Mouse (Mus musculus) cerebellum, postnatal 36 days (tissue): ENCODE measurements around the gene Rplp0.
"Not testable (repeated sequence)": the region's sequence is repeated elsewhere in the genome, so short reads cannot be mapped to it uniquely, and the experiment has no call there.

Experiments used
- DNase-seq, 2 experiments: peaks; one replicate each; pipeline ENCODE4 v3.0.0; 2021 to 2022; ENCODE audit warnings: mixed read lengths in 2 of 2

The Rplp0 gene

GRCm38 (mm10) chr5:115553801-115554420 lies 5.4 kb upstream of the Rplp0 start:
- DNase-seq: no peak

GRCm38 (mm10) chr5:115554536-115555291 lies 4.6 kb upstream of the Rplp0 start:
- no peak for DNase-seq

GRCm38 (mm10) chr5:115556217-115556616 lies 3.0 kb upstream of the Rplp0 start:
- peak; percentile 79 to 88 for DNase-seq

- no peak for DNase-seq
Measured at GRCm38 (mm10) chr5:115558182-115558794, 979 bp upstream of the Rplp0 start.

GRCm38 (mm10) chr5:115560336-115560905 lies 1.2 kb downstream of the Rplp0 start:
- DNase-seq: no peak

- no peak for DNase-seq
Measured at GRCm38 (mm10) chr5:115563771-115564585, 4.7 kb downstream of the Rplp0 start.

- peak; percentile 74 to 79 for DNase-seq
Measured at GRCm38 (mm10) chr5:115564737-115565393, 5.6 kb downstream of the Rplp0 start, which contains the start of gene Gcn1l1. Gcn1l1 (plus strand) TSS chr5:115565254.

- DNase-seq: no peak
Measured at GRCm38 (mm10) chr5:115565403-115565802, 6.1 kb downstream of the Rplp0 start.

- no peak for DNase-seq
Measured at GRCm38 (mm10) chr5:115568681-115569080, 9.4 kb downstream of the Rplp0 start.

- no peak for DNase-seq
Measured at GRCm38 (mm10) chr5:115569308-115569707, 10.0 kb downstream of the Rplp0 start.

- no peak for DNase-seq
Measured at GRCm38 (mm10) chr5:115569721-115570120, 10.5 kb downstream of the Rplp0 start.

GRCm38 (mm10) chr5:115571086-115571485 lies 11.8 kb downstream of the Rplp0 start:
- no peak for DNase-seq

- no peak for DNase-seq
Measured at GRCm38 (mm10) chr5:115572679-115573535, 13.6 kb downstream of the Rplp0 start.

- DNase-seq: peak; percentile 32 to 55
Measured at GRCm38 (mm10) chr5:115574992-115575391, 15.7 kb downstream of the Rplp0 start.

GRCm38 (mm10) chr5:115577686-115578085 lies 18.4 kb downstream of the Rplp0 start:
- not testable (repeated sequence) for DNase-seq

- peak; percentile 43 to 53 for DNase-seq
Measured at GRCm38 (mm10) chr5:115578922-115579321, 19.7 kb downstream of the Rplp0 start.

GRCm38 (mm10) chr5:115579363-115579762 lies 20.1 kb downstream of the Rplp0 start:
- DNase-seq: no peak

- no peak for DNase-seq
Measured at GRCm38 (mm10) chr5:115580229-115581001, 21.1 kb downstream of the Rplp0 start.

GRCm38 (mm10) chr5:115581662-115582061 lies 22.4 kb downstream of the Rplp0 start:
- no peak for DNase-seq

- DNase-seq: no peak
Measured at GRCm38 (mm10) chr5:115585616-115586015, 26.3 kb downstream of the Rplp0 start.
